In genomic region chrX:93305780-93306179, GRCm38 (mm10) we compare ENCODE assay signal across 36 mouse cellular contexts. TPM values are rescaled to one million over a fixed set of nuclear protein-coding genes. Genes with fewer than 3 reads are reported as not detected.
"Had no signal": no experiment of that assay in that cellular context is flagged by ENCODE, and none has a peak within 500 bp of the region (broad histone marks: within the 10 kb centered on the region; RNA-seq: fewer than 3 reads in every experiment).

No protein-coding gene starts in this region.

- ATAC-seq: liver, embryonic 12.5 days; liver, postnatal 0 days; lung, postnatal 0 days; midbrain, embryonic 13.5 days; midbrain, embryonic 15.5 days; midbrain, embryonic 16.5 days had no signal

- H3K9ac ChIP-seq: limb, embryonic 12.5 days; limb, embryonic 13.5 days; limb, embryonic 15.5 days; liver, embryonic 12.5 days; liver, embryonic 13.5 days; liver, embryonic 14.5 days; liver, embryonic 15.5 days; liver, postnatal 0 days; lung, embryonic 14.5 days; lung, embryonic 15.5 days; midbrain, embryonic 12.5 days; midbrain, embryonic 13.5 days; midbrain, embryonic 15.5 days had no signal

- H3K36me3 ChIP-seq: limb, embryonic 10.5 days; limb, embryonic 12.5 days; limb, embryonic 13.5 days; limb, embryonic 15.5 days; liver, embryonic 12.5 days; liver, embryonic 15.5 days; lung, embryonic 15.5 days; midbrain, embryonic 10.5 days; midbrain, embryonic 12.5 days; midbrain, embryonic 13.5 days; midbrain, embryonic 15.5 days had no signal

- H3K27ac ChIP-seq: left cerebral cortex, adult 2 months; limb, embryonic 10.5 days; limb, embryonic 12.5 days; limb, embryonic 13.5 days; limb, embryonic 15.5 days; liver, embryonic 12.5 days; liver, embryonic 13.5 days; liver, embryonic 14.5 days; liver, embryonic 15.5 days; lung, embryonic 15.5 days; macrophage; midbrain, embryonic 10.5 days; midbrain, embryonic 12.5 days; midbrain, embryonic 13.5 days; midbrain, embryonic 15.5 days had no signal

- H3K4me1 ChIP-seq: limb, embryonic 10.5 days; limb, embryonic 12.5 days; limb, embryonic 13.5 days; limb, embryonic 15.5 days; liver, embryonic 12.5 days; liver, embryonic 13.5 days; liver, embryonic 15.5 days; lung, embryonic 15.5 days; megakaryocyte, embryonic 14.5 days; midbrain, embryonic 10.5 days; midbrain, embryonic 12.5 days; midbrain, embryonic 13.5 days; midbrain, embryonic 15.5 days had no signal

- H3K4me3 ChIP-seq: left cerebral cortex, adult 2 months; limb, embryonic 10.5 days; limb, embryonic 12.5 days; limb, embryonic 13.5 days; limb, embryonic 15.5 days; liver, embryonic 12.5 days; liver, embryonic 13.5 days; liver, embryonic 15.5 days; lung, embryonic 15.5 days; megakaryocyte, embryonic 14.5 days; midbrain, embryonic 10.5 days; midbrain, embryonic 12.5 days; midbrain, embryonic 13.5 days; midbrain, embryonic 15.5 days; myocyte had no signal

- DNase-seq: layer of hippocampus, postnatal 36 days; left cerebral cortex, postnatal 4 days; liver; liver, embryonic 13.5 days; liver, postnatal 0 days; lung, adult 18-20 months; lung, adult 2 months; lung, embryonic 14.5 days; lung, postnatal 10 days; lung, postnatal 14 days; lung, postnatal 36 days; lung, postnatal 4 days; midbrain, embryonic 14.5 days had no signal

- H3K4me2 ChIP-seq: limb, embryonic 12.5 days; limb, embryonic 13.5 days; limb, embryonic 15.5 days; liver, embryonic 12.5 days; liver, embryonic 13.5 days; liver, embryonic 15.5 days; lung, embryonic 14.5 days; lung, embryonic 15.5 days; midbrain, embryonic 11.5 days; midbrain, embryonic 12.5 days; midbrain, embryonic 13.5 days; midbrain, embryonic 15.5 days had no signal

- H3K9me3 ChIP-seq: limb, embryonic 10.5 days; limb, embryonic 12.5 days; limb, embryonic 13.5 days; limb, embryonic 15.5 days; liver, embryonic 12.5 days; liver, embryonic 13.5 days; liver, embryonic 15.5 days; lung, embryonic 15.5 days; megakaryocyte, embryonic 14.5 days; midbrain, embryonic 10.5 days; midbrain, embryonic 12.5 days; midbrain, embryonic 13.5 days; midbrain, embryonic 15.5 days had no signal

RNA-seq across cellular contexts. Expression of gene Arx, which starts 19.5 kb away (rescaled TPM):
- total RNA-seq: megakaryocyte, adult 5-6 weeks; monocyte, adult 5-6 weeks had no signal
- polyA plus RNA-seq: liver, embryonic 16.5 days; liver, postnatal 0 days; lung, embryonic 14.5 days; lung, embryonic 15.5 days; lung, embryonic 16.5 days; lung, postnatal 0 days; macrophage had no signal
